Mouse (Mus musculus): Measurements from ENCODE around the gene Eml2. TPM values are rescaled to one million over a fixed set of nuclear protein-coding genes. Genes with fewer than 3 reads are reported as not detected.
A peak's percentile ranks its signal among the peaks of the same experiment; 100 is the strongest.

The Eml2 gene
- polyA plus RNA-seq, 1 experiment from 2014 or later, result 3.4 TPM

DNA sequence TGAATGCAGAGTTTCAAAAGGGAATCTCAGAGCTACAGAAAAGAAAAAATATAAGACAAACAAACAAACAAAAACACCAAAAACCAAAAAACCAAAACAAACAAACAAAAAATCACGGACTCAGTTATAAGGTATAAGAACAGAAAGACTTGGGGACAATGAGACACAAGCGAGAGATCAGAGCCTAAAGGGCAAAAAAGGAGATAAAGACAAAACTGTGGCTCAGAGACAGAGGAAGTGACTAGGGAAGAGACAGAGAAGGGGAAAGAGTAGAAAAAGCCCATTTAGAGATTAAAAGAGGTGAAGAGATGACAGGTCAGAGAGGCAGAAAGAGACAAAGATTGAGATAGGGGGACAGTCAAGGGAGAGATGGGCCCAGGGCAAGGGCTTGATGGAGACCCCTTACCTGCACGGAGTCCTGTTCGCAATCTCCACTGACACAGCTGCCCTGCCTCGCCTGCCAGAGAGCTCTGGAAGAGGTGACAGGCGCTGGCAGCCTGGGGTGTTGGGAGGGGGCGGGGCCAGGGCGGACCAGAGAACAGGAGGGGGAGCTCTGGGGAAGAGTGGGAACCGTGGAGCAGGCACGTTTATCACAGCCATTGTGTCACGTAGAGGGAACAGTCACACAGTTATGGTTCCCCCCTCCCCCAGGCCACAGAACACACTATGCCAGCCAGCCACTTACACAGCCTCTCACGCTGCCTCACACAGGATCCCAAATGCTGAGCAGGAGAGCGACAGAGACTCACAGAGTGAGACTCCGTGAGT lies 10.4 kb upstream of the Eml2 start, which contains the start of gene Gipr:
Gipr (minus strand) TSS at position 472 of the 768 bp plus-strand sequence.
- WGBS, result 12% methylated on average over 14 of the region's 14 CpGs
- peak within 1 kb of the TSS; percentile 10 for H3K4me3 ChIP-seq (ENCODE audit: low read depth, low read length)

DNA sequence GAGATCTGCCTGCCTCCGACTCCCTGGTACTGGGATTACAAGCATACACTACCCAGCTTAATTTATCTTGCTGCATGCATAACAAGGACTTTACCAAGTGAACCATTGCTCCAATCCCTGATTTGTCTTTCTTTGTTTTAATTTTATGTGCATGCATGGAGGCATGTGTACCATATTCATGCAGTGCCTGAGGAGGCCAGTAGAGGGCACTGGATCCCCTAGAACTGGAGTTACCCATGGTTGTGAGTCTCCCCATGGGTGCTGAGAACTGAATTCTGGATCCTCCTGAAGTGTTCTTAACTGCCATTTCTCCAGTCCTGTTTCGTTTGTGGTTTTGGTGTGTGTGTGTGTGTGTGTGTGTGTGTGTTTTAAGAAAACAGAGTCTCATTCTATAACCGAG lies 9.2 kb upstream of the Eml2 start:
- Histone ChIP-seq H3K27me3 (replicated peaks; ENCODE audit: control insufficient read depth, insufficient read depth, low read length) (peaks cover 5% of the 10 kb centered on the region; the same call in 1 of the 2 replicates), H3K27ac (ENCODE audit: low read depth, low read length) (no peak overlapping the region), H3K4me1 (ENCODE audit: control insufficient read depth, insufficient read depth, low read length) (peaks cover 9% of the 10 kb centered on the region), H3K36me3 (ENCODE audit: control insufficient read depth, insufficient read depth, low read length) (no peaks in the 10 kb centered on the region), H3K9me3 (replicated peaks; ENCODE audit: control insufficient read depth, low read length) (no peaks in the 10 kb centered on the region), H3K4me2 (ENCODE audit: low read length) (no peak overlapping the region), H3K9ac (ENCODE audit: low read length) (no peak overlapping the region), H3K4me3 (ENCODE audit: low read depth, low read length) (no peak overlapping the region)
- 92% methylated on average over 3 of the region's 3 CpGs for WGBS
- no peak for DNase-seq (ENCODE audit: low spot score)
- ATAC-seq, result no peak

More for the DNA sequence above, 10.4 kb upstream of the Eml2 start, which contains the start of gene Gipr:
- DNase-seq (ENCODE audit: low spot score) (peak; percentile 62), ATAC-seq (peak; percentile 66)
- H3K36me3 ChIP-seq (ENCODE audit: control insufficient read depth, insufficient read depth, low read length), result no peaks in the 10 kb centered on the region
- H3K27ac ChIP-seq (ENCODE audit: low read depth, low read length), result peak within 1 kb of the TSS; percentile 44; the same call in 1 of the 2 replicates
- peak within 1 kb of the TSS; percentile 45 for H3K9ac ChIP-seq (ENCODE audit: low read length)
- no peaks in the 10 kb centered on the region for H3K9me3 ChIP-seq (replicated peaks; ENCODE audit: control insufficient read depth, low read length)
- H3K4me2 ChIP-seq (ENCODE audit: low read length), result peak within 1 kb of the TSS; percentile 38
- H3K27me3 ChIP-seq (replicated peaks; ENCODE audit: control insufficient read depth, insufficient read depth, low read length), result peaks cover 5% of the 10 kb centered on the region; the same call in 1 of the 2 replicates
- H3K4me1 ChIP-seq (ENCODE audit: control insufficient read depth, insufficient read depth, low read length), result peaks cover 7% of the 10 kb centered on the region

DNA sequence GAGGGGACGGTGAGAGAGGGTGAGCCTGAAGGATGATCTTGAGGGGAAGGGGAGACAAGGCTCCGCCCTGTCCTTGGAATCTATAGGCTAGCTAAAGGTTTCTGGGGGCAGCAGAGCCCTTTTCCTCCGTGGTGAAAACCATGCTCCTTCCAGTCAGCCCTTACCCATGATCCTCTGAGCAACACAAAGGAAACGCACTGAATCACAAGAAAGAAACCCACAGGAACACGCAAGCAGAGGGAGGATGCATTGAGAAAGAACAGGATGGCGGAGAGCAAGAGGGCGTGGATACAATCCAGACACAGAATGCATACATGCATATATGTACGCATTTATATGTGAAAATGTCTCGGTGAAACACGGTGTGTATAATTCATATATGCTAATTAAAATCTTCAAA lies 6.7 kb upstream of the Eml2 start:
- H3K9ac ChIP-seq (ENCODE audit: low read length), result no peak overlapping the region
- no peak overlapping the region for H3K4me3 ChIP-seq (ENCODE audit: low read depth, low read length)
- H3K27ac ChIP-seq (ENCODE audit: low read depth, low read length), result peak overlapping the region; percentile 75; the same call in 1 of the 2 replicates
- DNase-seq (ENCODE audit: low spot score), result no peak
- WGBS, result 52% methylated on average over 10 of the region's 10 CpGs
- no peak for ATAC-seq
- no peak overlapping the region for H3K4me2 ChIP-seq (ENCODE audit: low read length)
- H3K36me3 ChIP-seq (ENCODE audit: control insufficient read depth, insufficient read depth, low read length), result no peaks in the 10 kb centered on the region
- peaks cover 5% of the 10 kb centered on the region; the same call in 1 of the 2 replicates for H3K27me3 ChIP-seq (replicated peaks; ENCODE audit: control insufficient read depth, insufficient read depth, low read length)
- peaks cover 16% of the 10 kb centered on the region for H3K4me1 ChIP-seq (ENCODE audit: control insufficient read depth, insufficient read depth, low read length)
- no peaks in the 10 kb centered on the region for H3K9me3 ChIP-seq (replicated peaks; ENCODE audit: control insufficient read depth, low read length)

DNA sequence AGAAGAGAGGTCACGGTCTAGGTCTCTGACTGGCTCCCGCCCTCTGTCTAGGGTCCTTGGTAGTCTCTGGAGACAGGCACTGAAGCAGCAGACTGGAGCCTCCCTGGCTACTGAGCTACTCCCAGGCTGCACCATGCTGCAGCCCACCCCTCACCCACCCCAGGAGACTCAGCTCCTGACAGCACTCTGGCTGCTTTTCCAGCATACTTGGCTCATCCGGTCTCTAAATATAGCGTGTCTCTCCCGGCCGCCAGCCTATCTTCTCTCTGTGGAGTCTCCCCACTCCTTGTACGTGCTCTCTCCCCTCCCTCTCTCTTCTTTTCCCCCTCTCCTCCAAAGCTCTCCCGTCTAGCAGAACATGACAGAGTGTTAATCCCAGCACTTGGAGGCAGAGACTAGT lies 6.1 kb upstream of the Eml2 start:
- Histone ChIP-seq H3K4me2 (ENCODE audit: low read length) (no peak overlapping the region), H3K4me1 (ENCODE audit: control insufficient read depth, insufficient read depth, low read length) (peaks cover 14% of the 10 kb centered on the region), H3K36me3 (ENCODE audit: control insufficient read depth, insufficient read depth, low read length) (no peaks in the 10 kb centered on the region), H3K27me3 (replicated peaks; ENCODE audit: control insufficient read depth, insufficient read depth, low read length) (0 out of 2 replicates have a peak, but pooled peaks cover 3% of the 10 kb centered on the region), H3K9me3 (replicated peaks; ENCODE audit: control insufficient read depth, low read length) (no peaks in the 10 kb centered on the region), H3K27ac (ENCODE audit: low read depth, low read length) (peak overlapping the region; percentile 75), H3K9ac (ENCODE audit: low read length) (peak overlapping the region; percentile 6; the same call in 1 of the 2 replicates), H3K4me3 (ENCODE audit: low read depth, low read length) (no peak overlapping the region)
- 62% methylated on average over 8 of the region's 8 CpGs for WGBS
- DNase-seq (ENCODE audit: low spot score), result peak; percentile 85
- peak; percentile 76; the same call in 1 of the 2 replicates for ATAC-seq

DNA sequence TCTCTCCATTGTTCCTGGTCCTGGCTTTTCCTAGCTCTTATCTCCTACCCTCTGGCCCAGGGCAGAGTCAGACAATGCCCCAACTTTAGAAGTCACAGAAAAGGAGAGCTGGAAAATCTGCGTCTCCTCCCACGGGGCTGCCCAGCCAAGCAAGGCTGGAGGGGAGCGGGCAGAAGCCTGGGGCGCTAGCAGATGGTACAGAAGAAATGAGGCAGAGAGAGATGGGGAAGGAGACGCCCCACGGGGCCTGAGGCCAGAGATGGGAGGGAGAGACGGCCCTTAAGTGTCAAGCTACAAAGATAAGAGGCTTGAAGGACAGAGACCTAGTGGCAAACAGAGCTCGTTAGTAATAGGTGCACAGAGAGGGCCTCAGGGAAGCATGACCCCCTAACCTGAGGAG lies 4.4 kb upstream of the Eml2 start:
- ATAC-seq, result no peak
- peak overlapping the region; percentile 15; the same call in 1 of the 2 replicates for H3K27ac ChIP-seq (ENCODE audit: low read depth, low read length)
- no peak for DNase-seq (ENCODE audit: low spot score)
- no peak overlapping the region for H3K4me3 ChIP-seq (ENCODE audit: low read depth, low read length)
- WGBS, result 50% methylated on average over 8 of the region's 8 CpGs
- H3K27me3 ChIP-seq (replicated peaks; ENCODE audit: control insufficient read depth, insufficient read depth, low read length), result peaks cover under 1% of the 10 kb centered on the region; the same call in 1 of the 2 replicates
- H3K9ac ChIP-seq (ENCODE audit: low read length), result no peak overlapping the region
- H3K4me2 ChIP-seq (ENCODE audit: low read length), result no peak overlapping the region
- no peaks in the 10 kb centered on the region for H3K9me3 ChIP-seq (replicated peaks; ENCODE audit: control insufficient read depth, low read length)
- H3K4me1 ChIP-seq (ENCODE audit: control insufficient read depth, insufficient read depth, low read length), result peaks cover 9% of the 10 kb centered on the region; the same call in 1 of the 2 replicates
- H3K36me3 ChIP-seq (ENCODE audit: control insufficient read depth, insufficient read depth, low read length), result no peaks in the 10 kb centered on the region

DNA sequence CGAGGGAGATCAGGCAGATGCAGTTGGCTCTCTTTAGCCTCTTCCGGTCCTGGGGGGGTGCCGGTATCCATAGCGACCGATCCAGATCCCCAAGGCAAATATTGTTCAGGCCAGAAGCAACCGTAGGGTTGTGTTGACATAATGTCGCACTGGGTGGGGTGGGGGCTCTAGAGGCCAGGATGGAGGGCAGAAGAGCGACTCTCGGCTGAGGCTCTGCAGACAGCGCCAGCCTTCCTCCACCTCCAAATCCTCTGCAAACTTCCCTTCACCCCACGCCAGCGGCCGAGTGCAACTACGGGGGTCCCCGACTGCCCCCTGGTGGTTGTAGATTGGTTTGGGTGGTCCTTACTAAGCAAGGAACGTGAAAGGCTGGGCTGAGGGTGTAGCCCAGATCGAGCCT lies 3.3 kb upstream of the Eml2 start:
- Histone ChIP-seq H3K36me3 (ENCODE audit: control insufficient read depth, insufficient read depth, low read length) (no peaks in the 10 kb centered on the region), H3K9ac (ENCODE audit: low read length) (peak overlapping the region; percentile 35), H3K4me2 (ENCODE audit: low read length) (peak overlapping the region; percentile 53), H3K27me3 (replicated peaks; ENCODE audit: control insufficient read depth, insufficient read depth, low read length) (peaks cover 10% of the 10 kb centered on the region), H3K4me1 (ENCODE audit: control insufficient read depth, insufficient read depth, low read length) (peaks cover 14% of the 10 kb centered on the region; the same call in 1 of the 2 replicates), H3K27ac (ENCODE audit: low read depth, low read length) (peak overlapping the region; percentile 6; the same call in 1 of the 2 replicates), H3K4me3 (ENCODE audit: low read depth, low read length) (peak overlapping the region; percentile 22), H3K9me3 (replicated peaks; ENCODE audit: control insufficient read depth, low read length) (no peaks in the 10 kb centered on the region)
- no peak for ATAC-seq
- 5% methylated on average over 17 of the region's 17 CpGs for WGBS
- DNase-seq (ENCODE audit: low spot score), result peak; percentile 92

DNA sequence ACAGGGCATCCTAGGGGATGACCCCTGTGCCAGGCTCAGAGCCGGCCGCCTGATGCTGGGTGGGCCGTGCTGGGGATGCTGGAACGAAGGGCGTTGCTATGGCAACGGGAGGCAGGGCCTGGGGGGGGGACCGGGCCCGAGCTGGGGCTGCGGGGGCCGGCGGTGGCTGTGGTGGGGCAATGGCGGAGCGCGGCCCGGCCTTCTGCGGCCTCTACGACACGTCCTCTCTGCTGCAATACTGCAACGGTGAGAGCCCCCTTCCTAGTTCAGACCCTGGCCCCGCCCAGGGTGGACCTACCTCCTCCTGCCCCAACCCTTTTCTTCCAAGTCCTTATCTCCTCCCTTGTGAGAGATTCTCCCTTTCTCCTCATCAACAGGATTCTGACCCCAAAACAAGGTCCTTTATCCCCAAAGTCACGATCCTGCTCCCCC lies 311 bp downstream of the Eml2 start:
- 0 out of 2 replicates have a peak, but pooled peaks cover 3% of the 10 kb centered on the region for H3K36me3 ChIP-seq (ENCODE audit: control insufficient read depth, insufficient read depth, low read length)
- 2% methylated on average over 14 of the region's 21 CpGs for WGBS
- DNase-seq (ENCODE audit: low spot score) (no peak), ATAC-seq (peak; percentile 27)
- peak overlapping the region; percentile 52; the same call in 1 of the 2 replicates for H3K27ac ChIP-seq (ENCODE audit: low read depth, low read length)
- H3K4me3 ChIP-seq (ENCODE audit: low read depth, low read length), result peak overlapping the region; percentile 62
- peak overlapping the region; percentile 63 for H3K4me2 ChIP-seq (ENCODE audit: low read length)
- H3K4me1 ChIP-seq (ENCODE audit: control insufficient read depth, insufficient read depth, low read length), result peaks cover 23% of the 10 kb centered on the region; the same call in 1 of the 2 replicates
- peak overlapping the region; percentile 74 for H3K9ac ChIP-seq (ENCODE audit: low read length)
- H3K9me3 ChIP-seq (replicated peaks; ENCODE audit: control insufficient read depth, low read length), result no peaks in the 10 kb centered on the region
- H3K27me3 ChIP-seq (replicated peaks; ENCODE audit: control insufficient read depth, insufficient read depth, low read length), result peaks cover 25% of the 10 kb centered on the region

DNA sequence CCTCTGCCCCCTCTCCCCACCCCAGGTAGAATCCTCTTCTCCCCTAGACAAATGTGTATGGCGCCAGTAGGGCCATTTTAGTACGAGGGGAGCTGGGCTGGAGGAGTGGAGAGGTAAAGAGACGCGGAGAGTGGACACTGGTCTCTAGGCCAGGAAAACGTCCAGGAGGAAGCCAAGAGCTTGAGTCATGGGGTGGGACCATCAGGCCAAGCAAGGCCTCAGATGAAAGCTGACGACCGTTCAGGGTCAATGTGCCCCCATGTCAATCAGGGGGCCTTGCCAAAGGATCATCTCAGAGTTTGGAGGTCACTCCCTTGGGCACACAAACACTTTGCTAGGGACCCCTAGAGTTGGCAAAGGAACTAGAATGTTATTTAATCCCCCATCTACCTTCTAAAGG lies 995 bp downstream of the Eml2 start:
- ATAC-seq, result no peak
- Histone ChIP-seq H3K36me3 (ENCODE audit: control insufficient read depth, insufficient read depth, low read length) (peaks cover 3% of the 10 kb centered on the region; the same call in 1 of the 2 replicates), H3K9me3 (replicated peaks; ENCODE audit: control insufficient read depth, low read length) (no peaks in the 10 kb centered on the region), H3K4me1 (ENCODE audit: control insufficient read depth, insufficient read depth, low read length) (peaks cover 20% of the 10 kb centered on the region; the same call in 1 of the 2 replicates), H3K27me3 (replicated peaks; ENCODE audit: control insufficient read depth, insufficient read depth, low read length) (peaks cover 25% of the 10 kb centered on the region), H3K4me3 (ENCODE audit: low read depth, low read length) (peak overlapping the region; percentile 62), H3K9ac (ENCODE audit: low read length) (peak overlapping the region; percentile 74; the same call in 1 of the 2 replicates), H3K27ac (ENCODE audit: low read depth, low read length) (no peak overlapping the region), H3K4me2 (ENCODE audit: low read length) (peak overlapping the region; percentile 63)
- no peak for DNase-seq (ENCODE audit: low spot score)
- 65% methylated on average over 7 of the region's 7 CpGs for WGBS

Data from forebrain, embryonic 14.5 days (tissue).